Mouse (Mus musculus) lung, postnatal 0 days (tissue): Measurements from ENCODE around the gene Fbxw7. TPM values are rescaled to one million over a fixed set of nuclear protein-coding genes. Genes with fewer than 3 reads are reported as not detected.

Experiments
- ATAC-seq: fragments of 200-750 bp; cut with Nextera tagmentation; 2 replicates; pipeline ENCODE4 v1.8.0; 2017; ENCODE audit warnings: moderate library complexity
- DNase-seq: peaks from one replicate; pipeline ENCODE4 v3.0.0-alpha.2; 2016; ENCODE audit warnings: low spot score
- H3K27ac ChIP-seq: fragments of 300-500 bp; sonication (generic); 2 replicates; pipeline ENCODE4 v1.5.1; 2014; ENCODE audit warnings: antibody characterized with exemption, mild to moderate bottlenecking, low read length, mixed read lengths
- H3K27me3 ChIP-seq: fragments of 300-500 bp; sonication (generic); replicated peaks from 2 replicates; pipeline ENCODE4 v1.6.1; 2014; ENCODE audit warnings: low read length, mixed read lengths; ENCODE audit not compliant: insufficient read depth
- H3K36me3 ChIP-seq: fragments of 300-500 bp; sonication (generic); 2 replicates; pipeline ENCODE4 v1.6.1; 2014; ENCODE audit warnings: low read length, mixed read lengths; ENCODE audit not compliant: insufficient read depth
- H3K4me1 ChIP-seq: fragments of 300-500 bp; sonication (generic); 2 replicates; pipeline ENCODE4 v1.6.1; 2014; ENCODE audit warnings: antibody characterized with exemption, low read depth, low read length, mixed read lengths; ENCODE audit not compliant: insufficient read depth
- H3K4me2 ChIP-seq: fragments of 300-500 bp; sonication (generic); replicated peaks from 2 replicates; pipeline ENCODE4 v1.6.1; 2014; ENCODE audit warnings: low read depth, mild to moderate bottlenecking, low read length, moderate library complexity, mixed read lengths
- H3K4me3 ChIP-seq: fragments of 300-500 bp; sonication (generic); 2 replicates; pipeline ENCODE4 v1.5.1; 2014; ENCODE audit warnings: low read depth, low read length
- H3K9ac ChIP-seq: fragments of 300-500 bp; sonication (generic); replicated peaks from 2 replicates; pipeline ENCODE4 v1.6.1; 2014; ENCODE audit warnings: low read depth, mild to moderate bottlenecking
- H3K9me3 ChIP-seq: fragments of 300-500 bp; sonication (generic); 2 replicates; pipeline ENCODE4 v1.6.1; 2016; ENCODE audit warnings: low read length, mixed read lengths
- CTCF ChIP-seq: IDR thresholded peaks from 2 replicates; pipeline ENCODE4 v1.5.1; 2016; ENCODE audit warnings: antibody characterized with exemption, mild to moderate bottlenecking
- EP300 ChIP-seq: IDR thresholded peaks from 2 replicates; pipeline ENCODE4 v1.6.1; 2016; ENCODE audit warnings: antibody characterized with exemption, mild to moderate bottlenecking, control low read depth
- WGBS: fragments of 180-500 bp; shearing (Covaris S2); extraction: QIAGEN DNeasy Blood & Tissue Kit; methylation state at CpG from one replicate; pipeline ENCODE4 v1.1.7; 2014; 5-methylcytosine and 5-hydroxymethylcytosine counted together
- polyA plus RNA-seq: library from polyadenylated mRNA; unstranded; fragments of >200 nt; fragmentation: Nextera tagmentation; extraction: Ambion mirVana; gene quantifications from 2 replicates; pipeline ENCODE4 v1.2.1, GENCODE M21; 2015

Gene Fbxw7
- polyA plus RNA-seq, 1 experiment from 2014 or later: 8.2 TPM

DNA sequence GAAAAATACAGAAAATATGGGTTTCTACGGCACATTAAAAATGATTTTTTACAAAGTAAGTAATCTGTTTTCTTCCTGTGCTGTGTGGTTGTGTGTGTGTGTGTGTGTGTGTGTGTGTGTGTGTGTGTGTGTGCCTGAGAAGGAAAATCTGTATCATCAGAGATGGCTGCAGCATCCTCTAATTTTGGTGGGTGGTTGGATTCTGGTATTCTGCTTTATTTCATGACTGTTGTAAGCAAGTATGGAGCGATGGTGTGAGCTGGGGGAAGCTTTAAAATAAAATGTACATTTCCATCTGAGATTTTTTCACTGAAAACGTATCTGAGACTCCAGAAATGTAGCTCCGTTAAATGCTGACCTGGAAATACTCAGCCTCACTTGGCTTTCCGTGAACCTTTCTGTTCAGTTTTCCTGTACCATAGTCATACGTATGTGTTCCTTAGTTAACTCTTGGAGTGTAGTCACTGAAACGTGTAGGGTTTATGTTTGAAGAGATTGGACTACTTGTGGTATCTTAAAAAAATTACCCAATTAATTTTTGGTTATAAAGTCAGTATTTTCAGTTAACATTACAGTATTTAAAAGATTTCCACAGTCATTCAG lies 137.6 kb downstream of the Fbxw7 start:
- H3K4me2 ChIP-seq: peak overlapping the region; percentile 59
- TF ChIP-seq EP300: no peak
- TF ChIP-seq CTCF: no peak
- DNase-seq: no peak
- H3K4me1 ChIP-seq: no peaks in the 10 kb centered on the region
- no peak for ATAC-seq
- no peaks in the 10 kb centered on the region for H3K36me3 ChIP-seq
- 56% methylated on average over 7 of the region's 7 CpGs for WGBS
- H3K9ac ChIP-seq: no peak overlapping the region
- H3K27ac ChIP-seq: no peak overlapping the region
- no peaks in the 10 kb centered on the region for H3K9me3 ChIP-seq
- H3K27me3 ChIP-seq: no peaks in the 10 kb centered on the region
- H3K4me3 ChIP-seq: peak overlapping the region; percentile 31

DNA sequence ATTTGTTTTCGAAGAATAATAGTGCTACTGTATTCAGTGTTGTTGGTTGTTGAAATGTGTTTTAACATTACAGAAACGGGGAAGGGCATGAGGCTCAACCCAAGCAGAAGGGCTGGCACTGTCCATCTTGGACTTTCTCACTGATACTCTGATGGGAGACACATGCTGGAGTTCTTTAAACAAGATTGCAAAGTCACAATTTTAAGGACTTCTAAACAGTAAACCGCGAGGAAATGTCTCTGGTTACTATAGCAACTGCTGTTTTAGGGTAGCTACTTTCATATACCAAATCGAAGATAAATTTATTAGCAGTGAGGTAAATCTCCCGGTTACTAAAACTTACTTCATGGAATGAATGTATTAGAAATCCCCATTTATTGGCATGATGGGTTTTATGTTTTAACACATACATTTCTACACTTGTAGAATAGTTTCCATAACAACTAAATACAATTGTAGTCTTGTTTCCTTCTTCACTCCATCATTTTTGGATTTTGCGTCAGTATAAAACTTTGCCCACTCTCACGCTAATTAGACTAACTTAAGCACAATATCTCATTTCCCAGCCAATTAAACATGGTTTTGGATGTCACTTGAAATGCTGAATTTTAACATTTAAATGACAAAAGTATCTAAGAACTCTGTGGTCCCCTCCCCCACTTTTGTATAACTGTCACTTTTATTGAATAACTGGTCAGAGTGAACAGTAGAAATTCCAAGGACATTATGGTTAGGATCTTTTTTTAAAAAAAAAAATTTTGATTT lies 140.1 kb downstream of the Fbxw7 start:
- Histone ChIP-seq H3K27ac (no peak overlapping the region), H3K36me3 (no peaks in the 10 kb centered on the region), H3K9ac (no peak overlapping the region), H3K4me2 (no peak overlapping the region), H3K4me3 (no peak overlapping the region), H3K4me1 (no peaks in the 10 kb centered on the region), H3K27me3 (no peaks in the 10 kb centered on the region), H3K9me3 (no peaks in the 10 kb centered on the region)
- no peak for TF ChIP-seq CTCF
- no peak for TF ChIP-seq EP300
- no peak for DNase-seq
- WGBS: 90% methylated on average over 8 of the region's 8 CpGs
- no peak for ATAC-seq

- TF ChIP-seq CTCF (no peak), EP300 (no peak)
- Histone ChIP-seq H3K4me3 (no peak overlapping the region), H3K9ac (no peak overlapping the region), H3K4me1 (no peaks in the 10 kb centered on the region), H3K27ac (no peak overlapping the region), H3K27me3 (no peaks in the 10 kb centered on the region), H3K9me3 (no peaks in the 10 kb centered on the region), H3K4me2 (no peak overlapping the region), H3K36me3 (no peaks in the 10 kb centered on the region)
- DNase-seq (no peak), ATAC-seq (no peak)
- WGBS: 79% methylated on average over 4 of the region's 4 CpGs
These were observed 140.8 kb downstream of the Fbxw7 start for GRCm38 (mm10) chr3:84955857-84956256.

DNA sequence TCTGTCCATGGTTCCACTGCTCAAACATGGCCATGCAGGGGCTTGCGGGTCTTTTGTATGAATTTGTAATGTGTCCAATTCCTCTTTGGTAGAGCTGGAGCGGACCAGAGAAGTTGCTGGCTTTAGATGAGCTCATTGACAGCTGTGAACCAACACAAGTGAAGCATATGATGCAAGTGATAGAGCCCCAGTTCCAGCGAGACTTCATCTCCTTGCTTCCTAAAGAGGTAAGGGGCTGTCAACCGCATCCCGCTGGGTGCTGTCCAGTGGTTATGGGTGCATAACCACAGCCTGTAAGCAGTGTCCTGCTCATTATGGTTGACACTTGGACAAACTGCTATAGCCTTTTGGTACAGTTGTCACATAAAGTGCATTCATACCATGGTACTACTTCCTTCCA lies 150.1 kb downstream of the Fbxw7 start:
- no peak overlapping the region for H3K27ac ChIP-seq
- 93% methylated on average over 5 of the region's 5 CpGs for WGBS
- DNase-seq (no peak), ATAC-seq (no peak)
- H3K4me1 ChIP-seq: no peaks in the 10 kb centered on the region
- no peak overlapping the region for H3K4me3 ChIP-seq
- TF ChIP-seq EP300 (no peak), CTCF (no peak)
- H3K9ac ChIP-seq: no peak overlapping the region
- H3K27me3 ChIP-seq: no peaks in the 10 kb centered on the region
- H3K4me2 ChIP-seq: no peak overlapping the region
- no peaks in the 10 kb centered on the region for H3K9me3 ChIP-seq
- peaks cover 6% of the 10 kb centered on the region; the same call in 1 of the 2 replicates for H3K36me3 ChIP-seq

GRCm38 (mm10) chr3:84967364-84967763 lies 152.3 kb downstream of the Fbxw7 start:
- 89% methylated on average over 4 of the region's 4 CpGs for WGBS
- Histone ChIP-seq H3K9ac (no peak overlapping the region), H3K9me3 (no peaks in the 10 kb centered on the region), H3K4me3 (no peak overlapping the region), H3K4me2 (no peak overlapping the region), H3K4me1 (no peaks in the 10 kb centered on the region), H3K27ac (no peak overlapping the region), H3K36me3 (peaks cover 6% of the 10 kb centered on the region; the same call in 1 of the 2 replicates), H3K27me3 (no peaks in the 10 kb centered on the region)
- DNase-seq (no peak), ATAC-seq (no peak)
- no peak for TF ChIP-seq CTCF

DNA sequence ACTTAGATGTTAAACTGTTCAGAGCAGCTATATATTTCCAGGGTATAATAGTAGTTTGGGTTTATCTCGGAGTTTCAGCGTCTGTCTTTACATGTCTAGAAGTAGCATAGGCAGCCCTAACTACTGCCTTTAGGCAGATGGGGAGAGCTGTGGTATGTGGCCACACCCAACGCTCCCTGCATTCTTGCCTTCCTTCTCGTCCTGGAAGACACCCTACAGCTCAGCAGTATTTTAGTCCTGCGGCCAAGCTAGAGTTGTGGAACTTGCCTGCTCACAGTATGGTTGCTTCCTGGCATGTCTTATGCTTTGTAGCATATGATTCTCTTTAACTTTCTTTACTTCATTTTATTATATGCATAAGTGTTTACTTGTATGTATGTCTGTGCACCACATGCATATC lies 156.5 kb downstream of the Fbxw7 start:
- no peak overlapping the region for H3K4me3 ChIP-seq
- H3K27me3 ChIP-seq: no peaks in the 10 kb centered on the region
- DNase-seq (no peak), ATAC-seq (no peak)
- no peak overlapping the region for H3K9ac ChIP-seq
- H3K9me3 ChIP-seq: no peaks in the 10 kb centered on the region
- whole genome bisulfite sequencing: 68% methylated on average over 5 of the region's 5 CpGs
- no peak for TF ChIP-seq EP300
- no peak for TF ChIP-seq CTCF
- no peak overlapping the region for H3K4me2 ChIP-seq
- no peaks in the 10 kb centered on the region for H3K4me1 ChIP-seq
- H3K36me3 ChIP-seq: peaks cover 6% of the 10 kb centered on the region; the same call in 1 of the 2 replicates
- H3K27ac ChIP-seq: no peak overlapping the region
